Mouse (Mus musculus) MEL (cell line): ENCODE measurements around the gene Prpf38b. TPM values are rescaled to one million over a fixed set of nuclear protein-coding genes. Genes with fewer than 3 reads are reported as not detected.

ENCODE experiments used
- DNase-seq: peaks from one replicate; pipeline ENCODE4 v3.0.0; 2011; ENCODE audit warnings: low read depth, low spot score
- H3K27ac ChIP-seq: 2 replicates; pipeline ENCODE4 v1.5.1; 2012; ENCODE audit warnings: low read depth, mild to moderate bottlenecking, control low read depth, low read length, moderate library complexity; ENCODE audit not compliant: control insufficient read depth
- H3K27me3 ChIP-seq, 2 experiments: fragments of 150-350 bp in 1 of 2; sonication (generic) in 1 of 2; 2 replicates each; pipeline ENCODE4 v1.6.1; 2012; ENCODE audit warnings: low read length in 2 of 2, mild to moderate bottlenecking in 2 of 2, improper control_type of control experiment in 1 of 2, moderate library complexity in 1 of 2; ENCODE audit not compliant: insufficient read depth in 2 of 2, control insufficient read depth in 1 of 2
- H3K36me3 ChIP-seq, 2 experiments: 2 replicates each; pipeline ENCODE4 v1.6.1; 2012 to 2014; ENCODE audit warnings: low read length in 2 of 2, improper control_type of control experiment in 1 of 2, inconsistent platforms in 1 of 2, mild to moderate bottlenecking in 1 of 2; ENCODE audit not compliant: insufficient read depth in 2 of 2, control insufficient read depth in 1 of 2
- H3K4me1 ChIP-seq, 2 experiments: fragments of 150-350 bp in 1 of 2; sonication (generic) in 1 of 2; 2 replicates each; pipeline ENCODE4 v1.6.1; 2012; ENCODE audit warnings: low read length in 2 of 2, improper control_type of control experiment in 1 of 2, mild to moderate bottlenecking in 1 of 2; ENCODE audit not compliant: insufficient read depth in 2 of 2, control insufficient read depth in 1 of 2
- H3K4me3 ChIP-seq, 2 experiments: fragments of 150-350 bp in 1 of 2; sonication (generic) in 1 of 2; 2 replicates each; pipeline ENCODE4 v1.5.1; 2012; ENCODE audit warnings: low read depth in 2 of 2, low read length in 2 of 2, mild to moderate bottlenecking in 2 of 2, moderate library complexity in 2 of 2, control low read depth in 1 of 2, improper control_type of control experiment in 1 of 2; ENCODE audit not compliant: control insufficient read depth in 1 of 2, insufficient read depth in 1 of 2
- H3K79me2 ChIP-seq: 2 replicates; pipeline ENCODE4 v1.6.1; 2012; ENCODE audit warnings: mild to moderate bottlenecking, low read length, moderate library complexity; ENCODE audit not compliant: control insufficient read depth, poor library complexity, insufficient read depth
- H3K9ac ChIP-seq: 2 replicates; pipeline ENCODE4 v1.6.1; 2012; ENCODE audit warnings: low read depth, mild to moderate bottlenecking, control low read depth, low read length, moderate library complexity; ENCODE audit not compliant: control insufficient read depth, poor library complexity, severe bottlenecking
- H3K9me3 ChIP-seq: fragments of 150-350 bp; sonication (generic); replicated peaks from 2 replicates; pipeline ENCODE4 v1.6.1; 2012; ENCODE audit warnings: mild to moderate bottlenecking, low read length, improper control_type of control experiment, moderate library complexity; ENCODE audit not compliant: insufficient read depth
- BHLHE40 ChIP-seq: IDR thresholded peaks from 2 replicates; pipeline ENCODE4 v1.6.1; 2012; ENCODE audit warnings: low read depth, mild to moderate bottlenecking, inconsistent platforms, low read length, improper control_type of control experiment, borderline replicate concordance
- GABPA ChIP-seq: IDR thresholded peaks from 2 replicates; pipeline ENCODE4 v1.6.1; 2012; ENCODE audit warnings: low read depth, mild to moderate bottlenecking, inconsistent platforms, low read length, improper control_type of control experiment, moderate library complexity
- MAFK ChIP-seq: IDR thresholded peaks from 2 replicates; pipeline ENCODE4 v1.6.1; 2011; ENCODE audit warnings: low read depth, mild to moderate bottlenecking, low read length, improper control_type of control experiment, borderline replicate concordance
- MAX ChIP-seq: IDR thresholded peaks from 2 replicates; pipeline ENCODE4 v1.6.1; 2011; ENCODE audit warnings: low read length, improper control_type of control experiment
- MAZ ChIP-seq: IDR thresholded peaks from 2 replicates; pipeline ENCODE4 v1.6.1; 2012; ENCODE audit warnings: low read depth, mild to moderate bottlenecking, inconsistent platforms, low read length, improper control_type of control experiment
- MYB ChIP-seq: IDR thresholded peaks from 2 replicates; pipeline ENCODE4 v1.6.1; 2011; ENCODE audit warnings: mild to moderate bottlenecking, low read depth, low read length, improper control_type of control experiment
- MYC ChIP-seq: IDR thresholded peaks from 2 replicates; pipeline ENCODE4 v1.6.1; 2011; ENCODE audit warnings: low read depth, mild to moderate bottlenecking, low read length, improper control_type of control experiment, moderate library complexity
- NRF1 ChIP-seq: IDR thresholded peaks from 2 replicates; pipeline ENCODE4 v1.6.1; 2014; ENCODE audit warnings: low read depth, mild to moderate bottlenecking, inconsistent platforms, low read length, improper control_type of control experiment, moderate library complexity; ENCODE audit not compliant: poor library complexity, insufficient read depth, severe bottlenecking
- POLR2AphosphoS2 ChIP-seq: IDR thresholded peaks from 2 replicates; pipeline ENCODE4 v1.6.1; 2011; ENCODE audit warnings: low read length, improper control_type of control experiment
- RAD21 ChIP-seq: IDR thresholded peaks from 2 replicates; pipeline ENCODE4 v1.6.1; 2011; ENCODE audit warnings: mild to moderate bottlenecking, low read depth, low read length, improper control_type of control experiment
- RCOR1 ChIP-seq: IDR thresholded peaks from 2 replicates; pipeline ENCODE4 v1.6.1; 2012; ENCODE audit warnings: low read depth, mild to moderate bottlenecking, inconsistent platforms, low read length, improper control_type of control experiment
- SMC3 ChIP-seq: IDR thresholded peaks from 2 replicates; pipeline ENCODE4 v1.6.1; 2011; ENCODE audit warnings: low read depth, low read length, improper control_type of control experiment
- TAL1 ChIP-seq: IDR thresholded peaks from 2 replicates; pipeline ENCODE4 v1.6.1; 2012; ENCODE audit warnings: mild to moderate bottlenecking, inconsistent platforms, low read length, moderate library complexity, mixed read lengths
- USF1 ChIP-seq: IDR thresholded peaks from 2 replicates; pipeline ENCODE4 v1.6.1; 2014; ENCODE audit warnings: low read depth, mild to moderate bottlenecking, inconsistent platforms, low read length, improper control_type of control experiment, moderate library complexity
- USF2 ChIP-seq, 2 experiments: IDR thresholded peaks; 2 replicates each; pipeline ENCODE4 v1.6.1; 2011 to 2012; ENCODE audit warnings: improper control_type of control experiment in 2 of 2, low read length in 2 of 2, borderline replicate concordance in 1 of 2, inconsistent platforms in 1 of 2, low read depth in 1 of 2, mild to moderate bottlenecking in 1 of 2; ENCODE audit not compliant: insufficient read depth in 1 of 2
- ZC3H11A ChIP-seq: IDR thresholded peaks from 2 replicates; pipeline ENCODE4 v1.6.1; 2012; ENCODE audit warnings: low read depth, mild to moderate bottlenecking, inconsistent platforms, low read length, improper control_type of control experiment
- ZKSCAN1 ChIP-seq: IDR thresholded peaks from 2 replicates; pipeline ENCODE4 v1.6.1; 2012; ENCODE audit warnings: low read depth, mild to moderate bottlenecking, inconsistent platforms, low read length, improper control_type of control experiment, moderate library complexity
- ZMIZ1 ChIP-seq: IDR thresholded peaks from 2 replicates; pipeline ENCODE4 v1.6.1; 2012; ENCODE audit warnings: low read depth, mild to moderate bottlenecking, inconsistent platforms, low read length, improper control_type of control experiment, moderate library complexity
- polyA plus RNA-seq, 2 experiments: library from polyadenylated mRNA; stranded (reverse) in 1 of 2; unstranded in 1 of 2; fragments of >175 nt in 1 of 2; fragments of >200 nt in 1 of 2; gene quantifications; 2 replicates each; pipeline versions ENCODE4 v1.2.1 to v1.2.4; 2012; ENCODE audit warnings: low replicate concordance in 2 of 2, low read depth in 1 of 2; ENCODE audit not compliant: insufficient read length in 2 of 2, insufficient read depth in 1 of 2, missing spikeins in 1 of 2
- total RNA-seq: library from RNA; depleted of rRNA; stranded (reverse); fragments of 300-350 nt; gene quantifications from 2 replicates; pipeline ENCODE4 v1.2.3, GENCODE M21; 2012

Gene Prpf38b
- total and polyA plus RNA-seq, 3 experiments, result 43.0 to 138 (median 128) TPM

DNA sequence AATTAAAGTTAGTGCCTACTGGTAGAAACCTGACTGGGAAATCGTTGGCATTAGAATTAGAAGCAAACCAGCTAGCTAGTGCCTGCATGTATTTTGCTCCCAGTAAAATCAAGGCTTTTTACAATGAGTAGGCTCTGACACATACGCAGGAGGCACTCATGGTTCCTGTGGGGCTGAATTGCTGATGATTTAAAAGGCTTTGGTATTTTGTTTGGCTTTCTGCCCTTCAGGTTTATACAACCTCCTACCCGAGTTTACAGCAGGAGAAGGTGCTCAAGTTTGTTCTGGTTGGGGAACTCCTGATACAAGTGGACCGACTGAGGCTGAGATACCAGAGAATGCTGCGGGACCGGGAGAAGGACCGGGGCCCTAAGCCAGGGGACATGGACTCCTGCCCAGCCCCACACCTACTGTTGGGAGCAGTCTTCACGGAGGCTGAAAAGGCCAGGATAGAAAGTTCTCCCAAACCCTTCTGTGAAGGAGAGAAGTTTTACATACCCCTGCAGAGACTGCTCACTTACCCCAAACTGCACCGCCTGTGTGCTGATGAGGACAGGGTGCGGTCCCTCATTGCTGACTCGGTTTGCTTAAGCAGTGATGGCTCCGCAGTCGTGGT, 48.3 kb upstream of the Prpf38b start:
- no peaks in the 10 kb centered on the region for H3K4me1 ChIP-seq
- H3K27me3 ChIP-seq, result no peaks in the 10 kb centered on the region
- no peak overlapping the region for H3K4me3 ChIP-seq
- no peak for TF ChIP-seq RCOR1
- TF ChIP-seq ZKSCAN1, result no peak
- TF ChIP-seq NRF1, result no peak
- no peak for TF ChIP-seq GABPA
- H3K36me3 ChIP-seq, result no peaks in the 10 kb centered on the region
- H3K79me2 ChIP-seq, result no peaks in the 10 kb centered on the region
- no peak overlapping the region for H3K27ac ChIP-seq
- DNase-seq, result no peak
- H3K9ac ChIP-seq, result no peak overlapping the region
- no peaks in the 10 kb centered on the region for H3K9me3 ChIP-seq

DNA sequence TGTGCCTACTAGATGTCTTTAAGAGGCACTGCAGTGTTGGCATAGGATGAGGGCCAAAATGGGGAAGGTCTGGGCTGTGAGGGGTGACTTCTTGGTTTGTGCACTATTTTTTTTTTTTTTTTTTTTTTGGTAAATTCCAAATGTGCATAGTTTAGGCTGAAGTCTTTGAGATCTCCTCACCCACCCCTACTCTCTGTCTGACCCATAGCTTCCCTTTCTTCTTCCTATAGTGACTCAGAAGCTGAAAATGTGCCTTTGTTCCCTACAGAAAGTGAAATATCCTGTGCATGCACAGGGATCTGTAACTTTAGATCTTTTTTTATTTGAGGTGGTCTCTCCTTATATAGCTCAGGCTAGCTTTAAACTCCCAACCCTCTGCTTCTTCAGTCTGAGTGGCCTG, 46.4 kb upstream of the Prpf38b start:
- Histone ChIP-seq H3K9ac (no peak overlapping the region), H3K9me3 (no peaks in the 10 kb centered on the region), H3K36me3 (no peaks in the 10 kb centered on the region), H3K79me2 (no peaks in the 10 kb centered on the region), H3K27me3 (no peaks in the 10 kb centered on the region), H3K4me3 (no peak overlapping the region), H3K27ac (no peak overlapping the region), H3K4me1 (no peaks in the 10 kb centered on the region)
- TF ChIP-seq BHLHE40, result no peak
- TF ChIP-seq ZKSCAN1, result no peak
- TF ChIP-seq MAFK, result no peak
- TF ChIP-seq ZMIZ1, result no peak
- no peak for TF ChIP-seq USF1
- no peak for TF ChIP-seq ZC3H11A
- no peak for TF ChIP-seq TAL1
- no peak for TF ChIP-seq SMC3
- TF ChIP-seq USF2 (IDR thresholded peaks at IDR 0.05; ENCODE audit: borderline replicate concordance in 1 of 2, insufficient read depth in 1 of 2, low read depth in 1 of 2, low read length in 2 of 2), result no peak
- no peak for TF ChIP-seq MYC
- TF ChIP-seq POLR2AphosphoS2, result no peak
- no peak for TF ChIP-seq RAD21
- TF ChIP-seq MAX, result no peak
- no peak for TF ChIP-seq MYB
- TF ChIP-seq MAZ, result no peak
- TF ChIP-seq NRF1, result no peak
- DNase-seq, result no peak
